Mouse (Mus musculus) kidney, postnatal 4 days (tissue): ENCODE results near the gene Fosl1.
A peak's percentile ranks its signal among the peaks of the same experiment; 100 is the strongest.
"Not testable (repeated sequence)": the region's sequence is repeated elsewhere in the genome, so short reads cannot be mapped to it uniquely, and the experiment has no call there.

Experiments used
- DNase-seq, 2 experiments: peaks; one replicate each; pipeline ENCODE4 v3.0.0; 2021; ENCODE audit warnings: mixed read lengths in 2 of 2

Gene Fosl1

DNA sequence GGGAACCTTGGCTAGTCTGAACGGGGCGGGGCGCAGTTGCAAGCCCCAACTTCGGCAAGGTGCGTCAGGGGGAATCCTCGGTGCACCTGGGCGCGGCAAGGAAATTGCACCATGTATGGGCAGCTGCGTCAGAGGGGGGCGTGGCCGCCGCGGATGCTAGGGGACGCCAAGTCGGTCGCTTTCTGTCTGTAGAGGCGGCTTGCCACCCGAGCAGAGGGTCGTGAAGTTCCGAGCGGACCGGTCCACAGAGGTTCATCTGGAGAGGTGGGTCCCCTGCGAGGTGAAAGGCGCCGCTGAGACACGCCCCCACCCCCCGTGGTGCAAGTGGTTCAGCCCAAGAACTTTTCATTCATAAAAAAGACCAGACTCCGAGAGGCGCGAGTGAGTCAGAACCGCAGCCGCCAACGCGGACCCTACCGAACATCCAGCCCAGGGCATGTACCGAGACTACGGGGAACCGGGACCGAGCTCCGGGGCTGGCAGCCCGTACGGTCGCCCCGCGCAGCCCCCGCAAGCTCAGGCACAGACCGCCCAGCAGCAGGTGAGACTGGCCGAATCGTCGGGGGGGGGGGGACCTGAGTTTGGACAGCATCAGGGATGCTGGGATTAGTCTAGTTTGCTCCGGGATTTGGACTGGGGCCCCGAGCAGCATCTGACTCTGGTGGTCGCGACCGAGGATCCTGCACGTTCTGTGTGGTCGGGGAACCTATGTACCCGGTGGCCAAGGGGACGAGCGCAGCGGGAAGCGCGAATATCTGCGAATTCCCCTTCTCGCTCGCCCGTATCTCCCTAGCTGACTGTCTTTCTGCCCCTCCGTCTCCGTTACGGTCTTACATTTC is at the start of gene Fosl1:
Gene Fosl1 (plus strand): TSS at position 33 of the 839 bp plus-strand sequence.
- DNase-seq = peak; percentile 83 to 86

DNA sequence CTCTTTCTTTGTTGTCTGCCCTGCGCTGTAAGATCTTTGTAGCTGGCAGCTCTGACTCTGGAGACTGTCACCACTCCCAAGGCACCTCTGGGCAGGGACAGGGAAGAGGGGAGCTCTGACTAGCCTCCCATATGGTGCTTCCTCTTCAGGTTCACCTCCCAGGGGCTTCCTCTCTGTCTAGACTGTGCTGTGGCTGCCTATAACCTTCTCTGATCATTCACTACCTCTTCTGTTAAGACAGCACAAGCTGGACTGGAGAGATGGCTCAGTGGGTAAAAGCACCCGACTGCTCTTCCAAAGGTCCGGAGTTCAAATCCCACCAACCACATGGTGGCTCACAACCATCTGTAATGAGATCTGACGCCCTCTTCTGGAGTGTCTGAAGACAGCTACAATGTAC is 46.3 kb upstream of the Fosl1 start:
- not testable (repeated sequence) for DNase-seq

DNA sequence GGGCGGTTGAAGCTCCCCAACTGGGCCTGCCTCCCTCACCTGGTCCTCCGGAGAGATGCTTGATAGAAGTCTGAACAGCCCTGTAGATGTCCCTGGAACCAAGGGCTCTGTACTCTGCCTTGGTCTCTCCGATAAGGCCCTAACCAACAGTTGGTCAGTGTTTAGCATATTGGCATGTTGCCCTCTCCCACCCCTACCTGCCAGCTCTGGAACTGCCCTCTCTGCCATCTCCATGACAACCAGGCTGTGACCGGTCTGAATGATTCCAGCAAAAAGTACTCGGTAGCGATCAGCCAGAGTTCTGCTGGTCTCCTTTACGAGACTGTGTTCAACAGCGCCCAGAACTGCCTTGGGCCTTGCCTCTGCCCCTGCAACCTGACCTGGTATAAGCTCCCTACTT is 45.1 kb upstream of the Fosl1 start, which contains the start of gene Tsga10ip:
Gene Tsga10ip (minus strand): TSS at position 234 of the 400 bp plus-strand sequence.
- DNase-seq = peak; percentile 32 to 52

DNA sequence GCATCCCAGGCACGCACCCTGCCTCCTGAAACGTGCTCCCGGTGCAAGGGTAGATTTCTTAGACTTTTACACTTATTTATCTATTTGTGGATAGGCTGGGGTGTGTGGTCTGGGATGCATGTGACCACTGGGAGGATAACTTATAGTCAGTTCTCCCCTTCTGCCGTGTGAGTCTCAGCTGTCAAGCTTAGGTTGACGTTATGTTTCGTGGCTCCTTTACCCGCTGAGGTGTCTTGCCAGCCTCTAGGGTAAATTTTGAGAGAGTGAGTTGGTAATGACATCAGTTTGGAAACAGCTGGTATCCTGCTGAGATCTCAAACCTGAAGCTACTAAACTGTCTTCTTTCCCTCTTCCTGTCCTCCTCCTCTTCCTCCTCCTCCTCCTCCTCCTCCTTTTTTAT is 41.4 kb upstream of the Fosl1 start:
- no peak for DNase-seq

DNA sequence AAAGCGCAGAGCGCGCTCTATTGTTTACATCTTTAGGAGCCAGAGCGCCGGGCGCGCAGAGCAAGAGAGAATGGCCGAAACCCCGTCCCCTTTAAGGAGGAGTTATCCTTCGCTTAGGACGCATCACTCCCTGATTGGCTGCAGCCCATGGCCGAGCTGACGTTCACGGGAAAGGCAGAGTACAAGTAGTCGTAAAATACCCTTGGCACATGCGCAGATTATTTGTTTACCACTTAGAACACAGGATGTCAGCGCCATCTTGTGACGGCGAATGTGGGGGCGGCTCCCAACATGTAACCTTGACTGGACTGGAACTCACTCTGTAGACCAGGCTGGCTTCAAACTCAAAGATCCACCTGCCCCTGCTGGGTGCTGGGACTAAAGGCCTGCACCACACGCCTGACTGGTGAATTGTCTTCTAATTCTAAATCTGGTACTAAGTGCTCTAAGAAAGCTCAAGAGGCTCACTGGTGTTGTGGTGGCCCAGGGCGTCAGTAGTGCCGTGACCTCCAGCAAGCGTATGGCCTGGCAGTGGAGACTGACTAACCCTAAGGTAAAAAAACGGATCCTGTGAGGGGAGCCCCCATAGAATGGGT is 40.7 kb upstream of the Fosl1 start:
- DNase-seq = peak; percentile 56 to 71

DNA sequence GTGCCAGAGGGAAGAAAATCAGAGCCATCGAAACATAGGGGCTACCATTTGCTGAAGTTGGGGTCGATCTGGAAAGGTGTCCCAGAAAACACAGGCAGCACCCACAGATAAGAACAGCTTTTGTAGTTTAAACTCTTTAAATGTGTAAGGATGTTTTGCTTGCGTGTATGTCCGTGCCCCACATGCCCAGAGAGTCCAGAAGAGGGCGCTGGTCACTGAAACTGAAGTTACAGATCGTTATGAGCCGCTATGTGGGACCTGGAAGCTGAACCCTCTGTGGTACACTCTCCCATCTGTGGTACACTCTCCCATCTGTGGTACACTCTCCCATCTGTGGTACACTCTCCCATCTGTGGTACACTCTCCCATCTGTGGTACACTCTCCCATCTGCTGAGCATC is 40.2 kb upstream of the Fosl1 start:
- peak; percentile 76 to 83 for DNase-seq

DNA sequence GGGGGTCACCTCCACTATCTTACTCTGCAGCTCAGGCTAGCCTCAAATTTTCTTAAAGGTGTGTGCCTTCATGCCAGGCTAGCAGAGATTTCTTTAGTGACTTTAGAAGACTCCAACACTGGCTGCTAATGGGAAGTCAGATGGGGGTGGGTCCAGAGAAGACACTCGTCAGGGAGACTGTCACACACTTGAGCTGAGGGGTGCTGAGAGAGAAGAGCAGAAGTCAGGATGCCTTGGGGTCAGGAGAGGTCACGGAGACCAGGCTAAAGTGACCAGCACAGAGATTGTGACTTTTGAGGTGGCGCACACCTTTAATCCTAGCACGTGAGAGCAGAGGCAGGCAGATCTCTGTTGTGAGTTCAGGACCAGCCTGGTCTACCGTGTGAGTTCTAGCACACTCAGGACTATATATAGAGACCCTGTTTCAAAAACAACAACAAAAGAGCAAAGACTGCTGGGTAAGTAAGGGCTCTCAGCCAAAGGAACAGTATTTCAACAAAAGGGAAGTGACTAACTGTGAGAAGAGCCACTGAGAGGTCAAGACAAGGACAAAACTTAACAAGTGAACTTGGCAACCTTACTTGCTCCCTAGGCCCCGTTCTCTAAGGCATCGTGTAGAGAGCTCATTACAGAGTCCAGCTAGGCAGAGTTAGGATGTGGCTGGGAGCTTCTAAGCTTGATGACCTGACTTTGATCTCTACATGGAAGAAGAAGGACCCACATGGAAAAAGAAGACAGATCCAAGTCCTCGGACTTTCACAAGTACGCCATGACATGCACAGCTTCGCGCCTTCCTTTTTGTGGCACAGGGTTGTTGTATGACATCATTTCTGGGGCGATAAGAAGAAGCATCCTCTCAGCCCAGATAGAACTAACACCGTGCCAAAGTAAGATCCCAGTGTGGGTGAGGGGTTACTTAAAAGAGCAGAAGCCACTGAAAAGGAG is 39.0 kb upstream of the Fosl1 start:
- DNase-seq = no peak

DNA sequence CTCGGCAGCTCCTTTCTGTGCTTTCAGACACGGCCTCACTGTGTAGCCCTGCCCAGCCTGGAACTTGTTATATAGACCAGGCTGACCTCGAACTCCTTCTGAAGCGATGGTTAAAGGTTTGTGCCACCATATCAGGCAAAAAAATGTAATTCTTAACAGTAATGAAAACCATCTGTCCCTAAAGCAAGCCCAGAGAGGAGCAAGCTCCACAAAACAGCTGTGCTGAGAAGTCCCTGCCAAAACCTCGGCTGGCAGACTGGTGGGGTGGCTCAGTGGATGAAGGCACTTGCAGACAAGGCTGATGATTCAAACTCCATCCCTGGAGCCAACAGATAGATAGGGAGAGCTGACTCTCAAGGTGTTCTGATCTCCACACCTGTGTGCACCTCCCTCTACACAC is 38.3 kb upstream of the Fosl1 start:
- peak; percentile 41 to 58 for DNase-seq

DNA sequence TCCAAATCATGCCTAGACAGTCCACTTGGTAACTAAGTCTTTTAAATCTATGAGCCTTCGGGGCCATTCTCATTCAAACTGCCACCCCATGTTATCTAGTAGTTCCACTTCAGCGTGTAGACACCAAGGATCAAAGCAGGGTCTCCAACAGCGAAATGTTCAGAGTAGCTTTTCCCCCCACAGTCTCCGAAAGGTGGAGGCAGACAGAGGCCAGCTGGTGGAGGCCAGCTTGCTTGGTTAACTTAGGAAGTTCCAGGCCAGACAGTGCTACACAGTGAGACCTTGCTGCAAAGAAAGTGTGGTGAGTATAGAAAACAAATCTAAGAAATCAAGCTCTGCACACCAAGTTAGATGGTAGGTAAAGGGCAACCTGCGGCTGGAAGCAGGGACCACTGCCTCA is 36.7 kb upstream of the Fosl1 start:
- no peak for DNase-seq

DNA sequence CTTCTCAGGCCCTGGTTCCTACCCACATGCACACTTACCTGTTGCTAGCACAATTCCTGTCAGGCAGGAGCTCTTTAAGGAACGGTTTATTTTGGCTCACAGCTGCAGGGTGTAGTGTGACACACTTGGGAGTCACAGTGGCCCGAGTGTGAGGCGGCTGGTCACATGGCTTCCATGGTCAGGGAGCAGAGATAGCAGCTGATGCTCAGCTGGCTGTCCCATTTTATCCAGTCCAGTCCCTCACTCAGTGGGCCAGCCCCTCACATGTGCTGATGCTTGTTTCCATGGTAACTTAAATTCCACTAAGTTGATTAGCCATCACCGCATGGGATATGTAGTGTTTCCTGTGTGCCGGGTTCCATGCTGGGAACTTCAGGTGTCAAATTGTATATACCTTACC is 35.4 kb upstream of the Fosl1 start:
- DNase-seq = no peak

DNA sequence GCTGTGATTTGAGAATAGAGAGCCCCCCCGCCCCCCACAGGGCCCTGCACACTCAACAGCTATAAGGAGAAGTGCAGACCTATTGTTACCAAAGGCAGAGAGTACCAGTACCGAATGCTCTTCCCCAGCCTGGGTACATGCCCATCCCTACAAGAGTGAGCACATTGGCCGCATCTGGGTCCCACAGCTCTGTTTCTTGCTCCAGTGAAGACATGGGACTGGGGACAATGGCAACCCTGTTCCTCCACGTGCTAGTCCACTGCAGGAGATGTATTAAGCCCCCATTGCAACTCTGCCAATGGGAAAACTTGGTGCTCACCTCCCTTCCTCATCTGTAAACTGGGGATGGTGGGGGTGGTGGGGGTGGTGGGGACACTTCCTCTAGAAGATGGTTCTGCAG is 33.5 kb upstream of the Fosl1 start:
- no peak for DNase-seq

DNA sequence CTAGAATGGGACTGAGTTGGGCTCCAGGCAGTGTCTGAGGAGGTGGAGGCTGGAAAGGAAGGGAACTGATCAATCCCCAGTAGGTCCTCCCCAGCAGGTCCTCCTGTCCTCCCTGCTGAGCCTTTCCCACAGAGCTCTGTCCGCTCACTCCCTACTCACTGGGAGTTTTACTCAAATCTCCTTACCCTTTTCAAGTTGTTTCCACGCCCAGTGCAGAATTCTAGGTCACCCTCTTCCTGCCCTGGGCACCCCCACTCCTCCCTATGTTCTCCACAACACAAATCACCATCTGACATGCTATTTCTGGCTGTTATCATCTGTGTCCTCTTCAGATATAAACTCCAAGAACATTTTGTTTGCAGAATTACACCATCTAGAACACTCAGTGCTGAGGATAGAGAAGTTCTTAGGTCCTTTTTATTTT is 32.8 kb upstream of the Fosl1 start:
- no peak for DNase-seq

DNA sequence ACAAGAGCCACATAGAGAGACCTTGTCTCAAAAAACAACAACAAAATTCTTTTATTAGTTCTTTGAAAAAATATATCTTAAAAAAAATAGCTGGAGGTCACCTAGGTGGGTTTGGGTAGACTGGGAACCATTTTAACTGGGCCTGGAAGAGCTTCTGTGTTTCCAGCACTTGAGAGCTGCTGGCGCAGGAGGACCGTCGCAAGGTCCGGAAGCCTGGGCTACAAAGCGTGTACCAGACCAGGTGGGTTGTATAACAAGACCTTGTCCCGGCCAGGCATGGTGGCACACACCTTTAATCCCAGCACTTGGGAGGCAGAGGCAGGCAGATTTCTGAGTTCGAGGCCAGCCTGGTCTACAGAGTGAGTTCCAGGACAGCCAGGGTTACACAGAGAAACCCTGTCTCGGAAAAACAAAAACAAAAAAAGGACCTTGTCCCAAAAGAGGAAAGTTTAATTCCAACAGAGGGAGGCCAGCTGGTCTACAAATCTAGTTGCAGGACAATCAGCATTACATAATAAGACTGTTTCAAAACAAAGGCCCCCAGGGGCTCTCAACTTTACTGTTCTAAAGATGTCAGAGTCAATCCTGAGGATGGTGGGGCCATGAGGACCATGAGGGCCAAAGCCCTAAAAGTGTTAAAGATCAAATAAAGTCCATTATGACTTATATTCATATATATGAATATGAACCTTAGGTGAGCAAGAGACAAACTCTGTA is 28.4 kb upstream of the Fosl1 start:
- no peak for DNase-seq

DNA sequence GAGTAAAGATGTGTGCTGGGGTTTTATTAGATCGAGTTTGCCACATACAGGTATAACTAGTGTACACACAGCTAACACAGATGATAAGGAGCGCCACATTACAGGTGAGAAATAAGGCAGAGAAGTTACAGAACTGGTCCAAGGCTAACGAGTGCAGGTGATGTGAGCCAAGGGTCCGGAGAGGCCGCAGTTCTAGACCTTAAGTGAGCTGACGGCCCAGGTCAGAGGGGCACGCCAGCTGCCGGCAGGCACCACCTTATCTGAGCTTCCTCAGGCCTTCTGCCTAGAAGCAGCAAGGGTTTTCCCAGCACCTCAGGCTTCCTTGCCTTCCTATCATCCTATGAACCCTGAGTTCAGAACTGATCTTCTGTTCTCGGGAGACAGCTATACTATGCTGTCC is 27.7 kb upstream of the Fosl1 start:
- DNase-seq = no peak

DNA sequence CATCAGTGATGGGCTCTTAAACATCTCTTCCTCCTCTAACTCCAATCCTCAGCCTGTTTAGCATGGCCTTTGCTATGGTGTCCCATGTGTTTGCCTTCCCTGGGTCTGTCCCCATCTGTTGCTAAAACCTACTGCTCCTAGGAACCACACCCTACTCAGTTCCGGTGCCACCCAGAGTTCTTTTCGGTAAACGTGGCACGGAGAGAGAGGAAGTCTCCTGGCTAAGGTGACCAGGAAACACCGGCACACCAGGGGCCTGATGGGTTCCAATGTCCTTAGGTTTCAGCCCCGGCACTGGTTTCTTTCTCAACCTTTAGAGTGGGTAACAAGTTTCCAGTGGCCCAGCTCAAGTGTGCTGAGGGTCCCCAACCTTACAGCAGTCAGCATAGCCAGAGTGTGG is 26.8 kb upstream of the Fosl1 start:
- no peak for DNase-seq

DNA sequence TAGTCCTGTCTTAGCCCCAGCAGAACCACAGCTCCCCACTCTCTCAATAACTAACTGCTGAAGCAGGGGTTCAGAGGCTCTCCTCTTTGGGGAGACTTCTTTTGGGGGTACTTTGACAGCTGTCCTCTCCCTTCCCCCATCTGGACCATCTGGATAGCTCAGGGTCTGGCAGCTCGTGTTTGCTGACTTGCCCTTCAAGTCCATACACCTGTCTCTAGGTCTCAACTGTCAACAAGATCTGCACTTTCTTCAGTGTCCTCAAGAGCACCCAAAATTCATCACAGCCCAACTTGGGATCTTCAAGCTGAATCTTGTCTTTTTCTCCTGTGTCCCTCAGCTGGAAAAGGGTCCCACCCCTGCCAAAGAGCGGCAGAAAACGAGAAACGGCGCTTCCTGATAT is 25.6 kb upstream of the Fosl1 start:
- no peak for DNase-seq

DNA sequence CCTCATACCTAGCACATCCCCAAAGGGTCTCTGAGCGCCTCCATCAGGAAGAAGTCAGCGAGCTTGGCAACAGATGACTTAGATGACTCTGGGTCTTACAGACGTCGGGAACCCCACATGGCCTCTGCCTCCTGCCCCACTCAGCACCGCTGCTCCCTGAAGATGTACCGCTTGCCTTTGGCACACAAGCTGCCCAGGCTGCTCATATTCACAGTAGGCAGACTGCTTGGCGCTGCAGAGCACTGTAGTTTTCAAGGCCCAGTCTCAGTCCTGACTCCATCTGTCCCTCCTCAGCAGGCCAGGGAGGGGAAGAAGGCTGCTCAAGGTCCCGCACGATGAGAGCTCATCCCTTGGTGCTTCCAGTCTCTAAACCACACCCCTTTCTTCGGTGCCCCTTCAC is 25.1 kb upstream of the Fosl1 start:
- DNase-seq = no peak

DNA sequence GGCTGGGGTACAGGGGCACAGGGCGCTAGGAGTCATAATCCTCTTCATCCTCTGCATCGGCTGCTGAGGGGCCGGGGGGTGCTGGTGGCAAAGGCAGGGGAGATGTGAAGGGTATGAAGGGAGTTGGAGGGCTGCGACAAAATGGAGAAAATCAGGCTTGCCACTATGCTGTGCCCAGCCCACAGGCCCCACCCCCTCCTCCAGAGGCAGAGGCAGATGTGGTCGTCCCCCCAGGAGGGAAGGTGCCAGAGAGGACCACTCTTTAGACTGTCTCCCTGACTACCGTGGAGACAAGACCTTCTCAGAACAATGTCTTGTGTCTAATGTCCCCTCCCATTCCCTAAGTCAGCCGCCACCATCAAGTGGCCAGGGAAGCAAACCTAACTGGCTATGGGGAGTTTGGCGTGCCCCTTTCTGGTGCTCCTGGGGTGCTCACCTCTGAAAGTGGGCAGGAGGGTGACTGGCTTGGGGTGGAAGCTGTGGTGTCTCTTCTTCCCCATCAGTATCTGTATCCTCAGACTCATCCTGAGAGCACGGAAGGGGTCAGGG is 24.4 kb upstream of the Fosl1 start:
- DNase-seq = no peak

DNA sequence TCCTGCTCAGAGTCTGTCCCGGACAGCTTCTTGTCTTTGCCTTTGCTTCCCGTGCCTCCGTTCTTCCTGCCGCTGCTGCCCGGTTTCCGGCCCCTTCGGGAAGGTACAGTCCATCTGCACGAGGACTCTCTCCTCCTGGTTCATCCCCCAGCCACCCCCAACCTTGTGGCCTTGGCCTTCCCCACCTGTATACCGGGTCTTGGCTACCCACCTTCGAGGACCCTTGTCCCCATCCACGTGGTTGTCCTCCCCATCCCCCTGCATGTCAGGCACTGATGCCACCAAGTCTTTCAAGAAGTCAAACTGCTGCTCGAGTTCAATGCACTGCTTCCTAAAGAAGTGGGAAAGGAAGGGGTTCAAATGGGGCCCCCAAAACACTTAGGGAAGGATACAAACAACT is 23.8 kb upstream of the Fosl1 start:
- peak in 1 of 2 experiments; percentile 16 for DNase-seq

DNA sequence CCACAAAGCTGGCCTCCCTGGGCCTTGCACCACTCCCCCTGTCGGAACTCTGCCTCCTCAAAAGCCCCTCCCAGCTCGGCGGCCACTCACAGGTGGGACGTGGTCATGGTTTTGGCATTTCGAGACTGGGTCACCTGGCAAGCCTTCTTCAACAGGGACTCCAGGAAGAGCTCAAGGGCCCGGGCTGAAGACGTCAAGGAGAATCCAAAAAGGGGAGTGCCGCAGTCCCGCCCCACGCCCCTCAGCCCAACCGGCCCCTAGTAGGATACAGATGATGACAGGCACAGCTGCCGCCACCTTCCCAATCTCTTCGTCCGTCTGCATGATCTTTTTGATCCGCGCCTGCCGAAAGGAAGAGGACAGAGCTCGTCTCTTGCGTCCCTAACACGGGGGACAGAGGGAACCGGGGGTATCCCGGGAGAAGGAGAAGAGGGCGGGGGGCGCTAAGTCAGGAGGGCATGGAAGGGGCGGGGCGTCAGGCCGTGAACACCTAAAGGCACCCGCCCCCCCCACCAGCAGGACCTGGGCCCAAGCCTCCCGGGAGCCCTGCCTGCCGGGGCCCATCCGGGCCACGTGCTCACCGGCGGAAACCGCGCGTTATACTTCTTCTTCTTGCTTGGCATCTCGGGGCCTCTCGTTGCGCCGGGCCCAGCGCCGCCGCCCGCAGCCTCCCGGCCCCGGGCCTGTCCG is 23.1 kb upstream of the Fosl1 start:
- DNase-seq = peak; percentile 85 to 90
